Mouse (Mus musculus): Measurements from ENCODE around the gene Bbof1.

The Bbof1 gene

GRCm38 (mm10) chr12:84461416-84461815 lies 52.5 kb downstream of the Bbof1 start:
- DNase-seq (ENCODE audit: inconsistent age in 2 of 2, low spot score in 1 of 2): peak; percentile 35 to 62

GRCm38 (mm10) chr12:84462856-84463255 lies 54.0 kb downstream of the Bbof1 start:
- DNase-seq (ENCODE audit: inconsistent age in 2 of 2, low spot score in 1 of 2): no peak

- DNase-seq (ENCODE audit: inconsistent age in 2 of 2, low spot score in 1 of 2): peak in 1 of 2 experiments; percentile 85
Observed at GRCm38 (mm10) chr12:84468701-84469100, 59.8 kb downstream of the Bbof1 start.

GRCm38 (mm10) chr12:84478937-84479336 lies 70.1 kb downstream of the Bbof1 start:
- no peak for DNase-seq (ENCODE audit: inconsistent age in 2 of 2, low spot score in 1 of 2)

- no peak for DNase-seq (ENCODE audit: inconsistent age in 2 of 2, low spot score in 1 of 2)
Observed at GRCm38 (mm10) chr12:84481251-84481650, 72.4 kb downstream of the Bbof1 start.

- DNase-seq (ENCODE audit: inconsistent age in 2 of 2, low spot score in 1 of 2): no peak
Observed at GRCm38 (mm10) chr12:84482778-84483585, 74.1 kb downstream of the Bbof1 start.

- DNase-seq (ENCODE audit: inconsistent age in 2 of 2, low spot score in 1 of 2): no peak
Observed at GRCm38 (mm10) chr12:84487324-84488056, 78.6 kb downstream of the Bbof1 start.

Data from adrenal gland, adult (tissue).